Mouse (Mus musculus) cerebellum, postnatal 10 days (tissue): ENCODE results near the gene Tlx2.

ENCODE experiments used
- DNase-seq, 2 experiments: peaks; one replicate each; pipeline ENCODE4 v3.0.0; 2021; ENCODE audit warnings: mixed read lengths in 2 of 2

Gene Tlx2

GRCm38 (mm10) chr6:83054074-83054851, 15.8 kb downstream of the Tlx2 start, which contains the start of gene Aup1:
TSS of gene Aup1 (plus strand) at chr6:83054521.
- peak; percentile 95 to 97 for DNase-seq

DNA sequence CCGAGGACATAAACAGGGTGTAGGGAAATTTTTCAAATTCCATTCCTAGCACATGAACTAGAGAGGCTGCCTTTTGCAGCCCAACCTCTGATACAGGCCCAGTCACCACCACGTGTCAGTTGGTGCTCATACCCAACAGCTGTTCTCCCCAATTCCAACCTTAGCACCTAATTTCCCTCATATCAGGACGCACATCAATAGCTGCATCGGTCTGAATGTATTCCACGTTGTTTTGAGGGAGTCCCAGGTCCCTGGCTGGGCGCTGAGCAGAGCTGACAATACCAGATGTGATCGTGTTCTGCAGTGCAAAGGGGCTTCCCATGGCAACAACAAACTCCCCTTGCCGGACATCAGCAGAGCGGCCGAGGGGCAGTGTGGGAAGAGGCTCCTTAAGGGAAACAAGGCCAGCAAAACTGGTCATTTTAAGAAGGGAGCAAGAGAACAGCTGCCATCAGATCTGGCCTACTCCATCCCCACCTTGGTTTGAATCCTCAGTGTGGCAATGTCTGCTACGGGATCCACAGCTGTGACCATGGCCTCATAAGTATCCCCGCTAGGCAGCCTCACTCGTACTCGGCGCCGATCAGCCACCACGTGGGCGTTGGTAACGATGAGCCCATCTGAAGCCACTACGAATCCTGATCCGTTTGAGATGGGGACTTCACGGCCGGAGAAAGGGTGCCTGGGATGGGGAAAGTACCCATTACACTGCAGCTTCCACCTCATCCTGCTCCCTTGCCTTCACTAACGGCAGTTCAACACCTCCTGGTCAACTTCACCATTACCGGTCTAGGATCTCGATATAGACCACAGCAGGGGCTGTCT, 16.7 kb downstream of the Tlx2 start:
- DNase-seq = peak; percentile 40 to 56

DNA sequence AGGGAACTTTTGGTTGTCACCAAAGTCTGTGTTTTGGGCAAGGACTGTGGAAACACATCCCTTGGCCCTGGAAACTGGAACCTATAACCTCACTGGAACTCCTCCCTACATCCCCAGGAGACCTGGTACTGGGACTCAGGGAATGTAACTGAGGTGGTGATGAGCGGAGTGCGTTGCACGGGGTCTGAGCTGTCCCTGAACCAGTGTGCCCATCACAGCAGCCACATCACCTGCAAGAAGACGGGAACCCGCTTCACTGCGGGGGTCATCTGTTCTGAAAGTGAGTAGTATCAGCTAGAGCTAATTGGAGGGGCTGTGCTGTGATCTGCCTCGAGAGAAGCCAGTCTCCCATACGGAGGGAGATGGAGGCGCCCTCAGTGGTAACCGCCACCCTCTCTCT, 20.7 kb downstream of the Tlx2 start:
- no peak for DNase-seq

- DNase-seq = no peak
Observed at GRCm38 (mm10) chr6:83044742-83045141, 25.4 kb downstream of the Tlx2 start.

DNA sequence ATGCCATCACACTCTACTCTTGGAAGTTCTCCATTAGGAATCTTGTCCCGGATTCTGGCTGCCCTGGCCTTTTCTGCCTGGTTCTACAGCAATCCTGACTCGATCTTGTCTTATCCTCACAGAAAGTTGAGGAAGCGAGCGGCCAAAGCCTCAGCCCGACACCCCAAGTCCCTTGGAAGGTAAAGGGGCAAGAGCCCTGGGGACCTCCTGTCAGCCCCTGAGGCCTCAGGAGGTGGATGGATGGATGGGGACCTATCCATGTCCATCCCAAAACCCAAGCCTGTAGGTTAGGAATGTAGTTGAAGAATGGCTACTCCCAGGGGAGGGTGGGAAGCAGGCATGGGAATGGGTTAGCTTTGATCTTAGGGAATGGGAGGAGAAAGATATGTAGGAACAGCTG, 26.1 kb downstream of the Tlx2 start:
- no peak for DNase-seq

DNA sequence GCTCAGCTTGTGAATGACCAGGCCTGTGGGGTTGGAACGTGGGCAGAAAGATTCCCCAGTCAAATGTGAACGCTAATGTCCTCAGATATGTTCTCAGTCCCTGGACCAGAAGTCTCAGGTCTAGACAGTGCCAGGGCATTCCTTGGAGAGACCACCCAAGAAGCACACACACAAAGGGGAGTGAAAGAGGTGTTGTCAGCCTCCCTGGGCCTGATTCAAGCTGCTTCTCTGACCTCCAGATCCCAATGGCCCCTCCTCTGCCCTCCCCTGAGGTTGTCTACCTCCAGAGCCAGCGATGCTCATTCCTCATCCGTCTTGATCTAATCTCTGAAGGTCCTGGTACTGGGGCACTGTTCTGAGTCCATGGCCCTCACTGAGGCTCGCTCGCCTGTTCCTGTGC, 26.5 kb downstream of the Tlx2 start:
- DNase-seq = no peak

- DNase-seq = no peak
Observed at GRCm38 (mm10) chr6:83040601-83041000, 29.5 kb downstream of the Tlx2 start.

DNA sequence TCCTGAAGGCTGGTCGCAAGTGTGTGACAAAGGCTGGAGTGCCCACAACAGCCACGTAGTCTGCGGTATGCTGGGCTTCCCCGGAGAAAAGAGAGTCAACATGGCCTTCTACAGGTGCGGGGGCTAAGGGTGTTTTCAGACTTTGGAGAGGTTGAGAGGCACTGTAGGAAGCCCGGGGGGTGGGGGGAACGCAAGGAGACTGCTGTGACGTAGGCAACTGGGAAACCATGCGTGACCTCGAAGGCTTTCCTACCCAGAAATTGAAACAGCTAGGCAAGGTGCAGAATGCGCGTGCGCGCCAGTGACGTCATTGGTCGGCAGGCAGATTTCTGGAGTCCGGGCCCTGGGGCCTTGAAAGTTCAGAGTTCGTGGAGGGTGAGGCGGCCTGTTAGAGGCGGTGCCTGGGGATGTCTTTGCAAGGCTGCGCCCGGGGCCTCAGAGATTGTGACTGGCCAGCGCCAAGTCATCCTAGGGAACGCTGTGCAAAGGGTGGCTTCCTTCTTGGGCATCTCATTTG, 31.5 kb downstream of the Tlx2 start:
- peak; percentile 91 to 93 for DNase-seq

- no peak for DNase-seq
Observed at GRCm38 (mm10) chr6:83037188-83037587, 32.9 kb downstream of the Tlx2 start.

DNA sequence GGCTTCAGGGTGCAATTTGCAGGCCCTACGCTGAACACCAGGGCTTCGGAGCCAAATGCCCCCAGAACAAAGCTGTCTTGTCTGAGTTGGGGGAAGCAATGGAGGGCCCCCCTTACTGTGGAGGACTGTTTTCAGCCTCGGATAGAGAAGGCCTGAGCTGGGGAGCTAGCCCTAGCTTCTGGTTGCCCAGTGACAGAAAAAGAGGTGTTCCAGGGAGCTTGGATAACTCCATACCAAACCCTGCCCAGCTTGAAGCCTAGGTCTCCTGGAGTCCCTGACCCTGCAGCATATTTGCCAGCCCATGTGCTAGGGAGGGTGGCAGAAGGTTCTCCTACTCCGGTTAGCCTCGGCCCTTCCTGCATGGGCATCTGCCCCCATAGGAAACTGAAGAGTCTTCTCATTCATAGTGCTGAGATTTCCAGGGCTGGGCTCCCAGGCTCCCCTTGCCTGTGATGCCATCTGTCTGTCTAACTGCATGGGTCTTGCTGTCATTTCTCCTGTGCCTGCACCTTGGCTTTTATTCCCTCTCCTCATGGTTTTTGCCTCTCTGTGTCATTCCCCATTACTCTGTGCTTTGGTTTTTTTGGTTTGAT, 35.5 kb downstream of the Tlx2 start:
- DNase-seq = no peak

GRCm38 (mm10) chr6:83033249-83034185, 36.6 kb downstream of the Tlx2 start, which contains the start of the genes Dok1 and Loxl3:
TSS of gene Dok1 (minus strand) at chr6:83033471.
TSS of gene Loxl3 (plus strand) at chr6:83034173.
- peak; percentile 50 to 62 for DNase-seq

DNA sequence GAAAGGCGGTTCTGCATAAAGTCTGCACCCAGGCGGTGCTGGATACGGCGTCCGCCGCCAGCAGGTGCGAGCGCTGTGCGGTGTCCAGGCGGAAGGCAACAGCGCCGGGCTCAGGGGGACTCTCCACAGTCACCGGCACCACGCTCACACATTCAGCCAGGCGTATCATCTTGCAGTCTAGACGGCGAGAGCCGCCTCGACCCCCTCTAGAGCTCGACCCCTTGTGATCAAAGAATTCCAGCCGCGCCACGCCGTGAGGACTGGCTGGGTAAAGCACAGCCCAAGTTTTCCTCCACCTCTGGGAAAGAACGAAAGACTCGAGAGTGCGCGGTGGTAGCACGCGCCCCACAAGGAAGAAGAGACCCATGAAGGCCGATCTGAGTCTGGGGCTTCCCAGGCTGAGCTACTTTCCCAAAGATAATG, 37.3 kb downstream of the Tlx2 start:
- DNase-seq = peak; percentile 35 to 46

DNA sequence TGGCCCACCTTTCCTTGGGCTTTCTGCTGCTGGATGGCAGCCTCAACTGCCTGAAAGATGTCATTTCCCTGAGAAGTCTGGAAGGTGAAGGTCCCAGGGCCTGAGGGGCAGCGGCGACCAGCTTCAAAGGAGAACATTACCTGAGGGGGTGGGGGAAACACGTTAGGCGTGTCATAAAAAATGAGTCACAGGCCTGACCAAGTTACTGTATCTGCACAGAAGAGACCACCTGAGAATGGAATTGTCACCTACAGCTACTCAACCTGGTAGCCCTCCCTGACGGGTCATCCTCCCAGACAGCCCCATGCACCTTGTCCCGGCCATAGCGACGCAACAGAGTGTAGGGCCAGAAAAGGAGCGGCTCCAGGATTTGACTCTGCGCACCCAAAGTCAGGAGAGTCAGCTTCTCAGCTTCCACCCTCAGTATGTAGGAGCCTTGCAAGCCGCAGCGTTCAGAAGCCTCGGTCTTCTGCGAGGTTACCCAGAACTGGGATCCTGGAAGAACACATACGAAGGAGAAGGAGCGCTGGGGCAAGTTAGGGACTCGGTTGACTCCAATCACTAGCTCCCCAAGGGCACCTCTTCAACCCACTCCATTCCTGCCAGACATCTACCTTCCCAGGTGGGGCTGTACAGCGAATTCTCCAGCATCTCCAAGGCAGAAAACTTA, 38.0 kb downstream of the Tlx2 start:
- DNase-seq = no peak

- no peak for DNase-seq
Observed at GRCm38 (mm10) chr6:83031111-83031510, 39.0 kb downstream of the Tlx2 start.

DNA sequence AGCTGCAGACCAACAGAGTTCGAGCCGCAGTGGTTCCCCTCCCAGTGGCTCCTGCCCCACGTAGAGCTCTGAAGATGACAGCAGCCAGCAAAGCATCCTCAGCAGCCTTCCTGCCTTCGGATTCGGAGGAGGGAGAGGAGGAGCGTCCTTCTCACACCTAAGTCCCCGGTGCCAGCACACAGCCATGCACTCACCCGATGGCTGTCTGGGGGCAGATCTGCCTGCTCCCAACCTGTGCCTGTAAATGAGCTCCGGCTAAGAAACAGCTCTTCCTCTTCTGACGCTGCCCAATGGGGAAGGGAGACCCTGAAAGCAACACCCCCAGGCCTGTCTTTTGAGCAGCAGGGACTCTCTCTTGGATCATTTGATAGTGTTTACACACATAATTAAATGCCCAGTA, 40.3 kb downstream of the Tlx2 start:
- no peak for DNase-seq

GRCm38 (mm10) chr6:83027706-83028105, 42.4 kb downstream of the Tlx2 start:
- DNase-seq = no peak

DNA sequence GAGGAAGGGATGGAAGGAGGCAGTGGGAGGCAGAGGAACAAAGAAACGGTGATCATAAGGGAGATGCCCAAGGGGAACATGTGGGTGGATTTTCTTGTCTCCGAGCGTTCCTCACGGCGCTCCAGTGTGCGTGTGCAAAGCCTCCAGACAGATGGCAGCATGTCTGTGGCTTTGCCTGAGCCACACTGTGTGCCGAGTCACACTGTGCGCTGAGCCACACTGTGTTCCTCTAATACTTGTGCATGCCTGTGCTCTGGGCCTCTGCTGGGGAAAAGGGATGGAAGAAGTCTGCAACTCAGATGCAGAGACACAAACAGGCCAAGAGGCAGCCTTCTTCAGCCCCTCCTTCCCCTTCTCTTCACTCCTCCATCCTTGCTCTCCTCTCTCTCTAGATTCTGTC, 42.8 kb downstream of the Tlx2 start:
- DNase-seq = no peak

DNA sequence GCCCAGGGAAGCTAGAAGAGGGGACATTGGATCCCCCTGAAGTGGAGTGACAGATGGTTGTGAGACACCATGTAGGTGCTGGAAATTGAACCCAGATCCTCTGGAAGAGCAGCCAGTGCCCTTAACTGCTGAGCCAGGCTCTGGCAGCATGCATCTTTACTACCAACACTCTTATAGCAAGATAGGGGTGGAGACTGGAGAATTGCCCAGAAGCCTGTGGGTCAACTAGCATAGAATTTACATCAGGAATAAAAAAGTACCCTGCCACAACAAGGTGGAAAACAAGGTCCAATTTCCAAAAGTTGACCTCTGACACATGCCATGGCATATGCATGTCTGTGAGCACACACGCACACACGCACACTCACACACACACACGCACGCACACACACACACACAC, 44.9 kb downstream of the Tlx2 start:
- no peak for DNase-seq

- DNase-seq = no peak
Observed at GRCm38 (mm10) chr6:83024421-83024820, 45.7 kb downstream of the Tlx2 start.

GRCm38 (mm10) chr6:83023786-83024185, 46.3 kb downstream of the Tlx2 start:
- no peak for DNase-seq

DNA sequence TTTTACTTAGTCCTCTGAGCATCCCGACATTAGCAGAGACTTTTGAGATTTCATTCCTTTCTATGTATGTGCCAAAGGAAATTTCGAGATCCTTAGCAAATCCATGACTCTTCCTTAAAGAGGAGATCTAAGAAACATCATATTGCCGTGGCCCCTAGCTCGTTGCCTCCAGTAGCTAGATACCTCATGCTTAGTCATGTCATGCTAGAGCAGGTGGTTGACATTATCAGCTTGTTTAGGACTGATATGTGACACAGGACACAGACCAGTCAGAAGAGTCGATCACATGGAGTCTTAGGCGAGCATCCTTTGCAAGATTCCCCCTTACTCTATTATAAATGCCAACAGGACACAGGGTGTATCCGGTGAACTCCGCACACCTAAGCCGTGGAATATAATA, 47.1 kb downstream of the Tlx2 start:
- DNase-seq = no peak
